Mouse (Mus musculus) gastrocnemius, adult 2 months (tissue): ENCODE measurements around the gene Hoxb9. TPM values are rescaled to one million over a fixed set of nuclear protein-coding genes. Genes with fewer than 3 reads are reported as not detected.

ENCODE experiments used
- DNase-seq: peaks from one replicate; pipeline ENCODE4 v3.0.0; 2022
- H3K27ac ChIP-seq: fragments of 200-600 bp; 2 replicates; pipeline ENCODE4 v1.8.1; 2022; ENCODE audit warnings: mild to moderate bottlenecking
- H3K4me3 ChIP-seq: fragments of 200-600 bp; 2 replicates; pipeline ENCODE4 v1.8.1; 2022; ENCODE audit warnings: mild to moderate bottlenecking, moderate library complexity
- CTCF ChIP-seq: fragments of 200-600 bp; IDR thresholded peaks from 2 replicates; pipeline ENCODE4 v1.8.1; 2022; ENCODE audit warnings: antibody characterized with exemption, mild to moderate bottlenecking, moderate library complexity
- intact Hi-C: fragments of 180-260 bp; cut with DNase I; formaldehyde crosslinking; loops from one replicate; pipeline ENCODE4 v1.15.1; 2025
- microRNA-seq: library from miRNA; unstranded; fragments of <30 nt; microRNA quantifications from one replicate; pipeline ENCODE4 v1.2.0, GENCODE M21; 2021
- total RNA-seq, 2 experiments: library from RNA; stranded (reverse); gene quantifications; 2 replicates each; pipeline ENCODE4 v1.2.3; 2021

Gene Hoxb9
- total RNA-seq, 2 experiments from 2014 or later: 0.14 TPM; not detected in 1

- TF ChIP-seq CTCF: no peak
- Histone ChIP-seq H3K27ac (peak overlapping the region; percentile 78), H3K4me3 (peak overlapping the region; percentile 75)
- DNase-seq: peak; percentile 50
- intact Hi-C loops: no loop called here
Observed at GRCm38 (mm10) chr11:96318368-96319070, 47.3 kb downstream of the Hoxb9 start.

GRCm38 (mm10) chr11:96319071-96319902 lies 48.0 kb downstream of the Hoxb9 start:
- Histone ChIP-seq H3K27ac (peak overlapping the region; percentile 78), H3K4me3 (peak overlapping the region; percentile 75)
- TF ChIP-seq CTCF: no peak
- intact Hi-C loops: no loop called here
- no peak for DNase-seq

GRCm38 (mm10) chr11:96319910-96320309 lies 48.7 kb downstream of the Hoxb9 start:
- H3K27ac ChIP-seq: peak overlapping the region; percentile 38; the same call in 1 of the 2 replicates
- intact Hi-C loops: no loop called here
- H3K4me3 ChIP-seq: peak overlapping the region; percentile 75
- no peak for DNase-seq
- TF ChIP-seq CTCF: no peak

GRCm38 (mm10) chr11:96320688-96321087 lies 49.4 kb downstream of the Hoxb9 start:
- Histone ChIP-seq H3K4me3 (no peak overlapping the region), H3K27ac (no peak overlapping the region)
- intact Hi-C loops: no loop called here
- TF ChIP-seq CTCF: no peak
- no peak for DNase-seq

GRCm38 (mm10) chr11:96321846-96322245 lies 50.6 kb downstream of the Hoxb9 start:
- Histone ChIP-seq H3K27ac (no peak overlapping the region), H3K4me3 (no peak overlapping the region)
- intact Hi-C loops: no loop called here
- TF ChIP-seq CTCF: no peak
- DNase-seq: no peak

GRCm38 (mm10) chr11:96322738-96323137 lies 51.5 kb downstream of the Hoxb9 start:
- intact Hi-C loops: no loop called here
- Histone ChIP-seq H3K27ac (no peak overlapping the region), H3K4me3 (no peak overlapping the region)
- no peak for DNase-seq
- TF ChIP-seq CTCF: no peak

GRCm38 (mm10) chr11:96323154-96323553 lies 51.9 kb downstream of the Hoxb9 start, which contains the start of gene Hoxb3:
TSS of gene Hoxb3 (plus strand) at chr11:96323326.
- intact Hi-C loops: no loop called here
- Histone ChIP-seq H3K27ac (no peak within 1 kb of the TSS), H3K4me3 (no peak within 1 kb of the TSS)
- no peak for DNase-seq
- TF ChIP-seq CTCF: no peak

GRCm38 (mm10) chr11:96324125-96324524 lies 52.9 kb downstream of the Hoxb9 start:
- DNase-seq: no peak
- no peak overlapping the region for H3K4me3 ChIP-seq
- intact Hi-C loops: no loop called here
- H3K27ac ChIP-seq: no peak overlapping the region
- no peak for TF ChIP-seq CTCF

GRCm38 (mm10) chr11:96324965-96325364 lies 53.7 kb downstream of the Hoxb9 start:
- intact Hi-C loops: no loop called here
- Histone ChIP-seq H3K4me3 (no peak overlapping the region), H3K27ac (no peak overlapping the region)
- DNase-seq: no peak
- no peak for TF ChIP-seq CTCF

GRCm38 (mm10) chr11:96325747-96326212 lies 54.5 kb downstream of the Hoxb9 start:
- no peak overlapping the region for H3K4me3 ChIP-seq
- TF ChIP-seq CTCF: no peak
- H3K27ac ChIP-seq: no peak overlapping the region
- intact Hi-C loops: no loop called here
- no peak for DNase-seq

Small RNA genes within 50 kb of the gene (microRNA-seq; reads per million reads assigned to microRNA genes)
- gene Mir10a (8,858 reads per million, percentile 92 among the genes with 10 or more reads in this experiment), gene Mir196a-1 (10.1 reads per million, percentile 7 among the genes with 10 or more reads in this experiment)

Other genes with a start within 250 kb of the Hoxb9 start
- not detected for gene Gip, start 246.9 kb upstream of the Hoxb9 start, total RNA-seq
- gene Snf8, start 236.6 kb upstream of the Hoxb9 start, total RNA-seq: 10 to 100 TPM; 31.6 to 34.6 TPM
- gene Ube2z, start 206.1 kb upstream of the Hoxb9 start, total RNA-seq: 10 to 100 TPM; 14.4 to 18.2 TPM
- gene Atp5g1, start 195.8 kb upstream of the Hoxb9 start, total RNA-seq: 1,000 to 10,000 TPM; 1,178 to 1,786 TPM
- not detected for gene Calcoco2, start 159.5 kb upstream of the Hoxb9 start, total RNA-seq
- gene Ttll6, start 137.7 kb upstream of the Hoxb9 start, total RNA-seq: not detected
- not detected for gene Hoxb13, start 77.1 kb upstream of the Hoxb9 start, total RNA-seq
- gene Hoxb8, start 10.4 kb downstream of the Hoxb9 start, total RNA-seq: under 1 TPM; 0.14 to 0.23 TPM
- gene Hoxb7, start 15.2 kb downstream of the Hoxb9 start, total RNA-seq: under 1 TPM; 0.47 to 0.56 TPM
- under 1 TPM; 0.56 to 0.64 TPM for gene Hoxb6, start 21.0 kb downstream of the Hoxb9 start, total RNA-seq
- under 1 TPM; 0.26 to 0.28 TPM for gene Hoxb5, start 31.9 kb downstream of the Hoxb9 start, total RNA-seq
- under 1 TPM; 0.31 to 0.38 TPM for gene Hoxb4, start 46.8 kb downstream of the Hoxb9 start, total RNA-seq
- gene Hoxb3, start 51.9 kb downstream of the Hoxb9 start, total RNA-seq: under 1 TPM; 0.22 to 0.51 TPM
- gene Hoxb2, start 79.1 kb downstream of the Hoxb9 start, total RNA-seq: under 1 TPM; 0.15 to 0.20 TPM
- gene Hoxb1, start 94.3 kb downstream of the Hoxb9 start, total RNA-seq: not detected
- gene Skap1, start 193.1 kb downstream of the Hoxb9 start, total RNA-seq: not detected